Mouse (Mus musculus) T-cell, adult 2 months (primary cell): ENCODE measurements around the gene Snapin.

Source experiments
- DNase-seq: peaks from one replicate; pipeline ENCODE4 v3.0.0; 2022; ENCODE audit warnings: low spot score

Snapin gene

GRCm38 (mm10) chr3:90451396-90452095, 39.3 kb downstream of the Snapin start:
- no peak for DNase-seq

- DNase-seq, result no peak
Observed at GRCm38 (mm10) chr3:90450874-90451273, 40.0 kb downstream of the Snapin start.

- no peak for DNase-seq
Observed at GRCm38 (mm10) chr3:90448626-90449025, 42.2 kb downstream of the Snapin start.

GRCm38 (mm10) chr3:90447123-90447494, 43.7 kb downstream of the Snapin start:
- peak; percentile 16 for DNase-seq

- DNase-seq, result peak; percentile 24
Observed at GRCm38 (mm10) chr3:90446389-90447122, 44.3 kb downstream of the Snapin start.

- DNase-seq, result no peak
Observed at GRCm38 (mm10) chr3:90445417-90446200, 45.2 kb downstream of the Snapin start.

GRCm38 (mm10) chr3:90443977-90444376, 46.9 kb downstream of the Snapin start:
- no peak for DNase-seq

- DNase-seq, result no peak
Observed at GRCm38 (mm10) chr3:90440756-90441155, 50.1 kb downstream of the Snapin start.
